8 mouse cellular contexts compared by ENCODE assay signal in genomic region chr4:59783685-59784279, GRCm38 (mm10). TPM values are rescaled to one million over a fixed set of nuclear protein-coding genes. Genes with fewer than 3 reads are reported as not detected.
A peak's percentile ranks its signal among the peaks of the same experiment; 100 is the strongest.
DNase-seq lines count a peak whose midpoint lies in the region; ATAC-seq lines count a peak whose summit lies in the region.

No protein-coding gene starts in this region.

- no peaks in the 10 kb centered on the region for H3K9me3 ChIP-seq in hindbrain, embryonic 15.5 days

- DNase-seq in R1 (ENCODE audit: low read depth, low spot score): peak; percentile 99
- DNase-seq in cerebellum, postnatal 25 days: peak; percentile 93 to 95
- DNase-seq in frontal cortex, postnatal 25 days (ENCODE audit: low spot score in 2 of 2): peak; percentile 81 to 91
- peak; percentile 93 for DNase-seq in left cerebral cortex, adult 11 months (ENCODE audit: low spot score)
- peak; percentile 96 to 97 for DNase-seq in lung, postnatal 4 days
- peak; percentile 94 for DNase-seq in retina, postnatal 7 days (ENCODE audit: low read depth, low spot score)
- DNase-seq in urinary bladder, adult 2 months (ENCODE audit: low spot score): peak; percentile 81

- peak overlapping the region; percentile 68 for H3K27ac ChIP-seq in hindbrain, embryonic 15.5 days (replicated peaks)

- no peaks in the 10 kb centered on the region for H3K36me3 ChIP-seq in hindbrain, embryonic 15.5 days

- peak overlapping the region; percentile 73 for H3K9ac ChIP-seq in hindbrain, embryonic 15.5 days

- H3K4me3 ChIP-seq in hindbrain, embryonic 15.5 days: peak overlapping the region; percentile 81

- peak; percentile 96 for ATAC-seq in hindbrain, embryonic 15.5 days (ENCODE audit: low FRiP score, low read depth)

- 1% methylated on average over 36 of the region's 36 CpGs for WGBS in hindbrain, embryonic 15.5 days

- H3K27me3 ChIP-seq in hindbrain, embryonic 15.5 days: no peaks in the 10 kb centered on the region

- peaks cover 12% of the 10 kb centered on the region for H3K4me1 ChIP-seq in hindbrain, embryonic 15.5 days (replicated peaks)

- peak overlapping the region; percentile 82 for H3K4me2 ChIP-seq in hindbrain, embryonic 15.5 days

RNA-seq across cellular contexts. Expression of gene Inip, which starts 17.6 kb away (rescaled TPM):
- polyA plus RNA-seq in hindbrain, embryonic 15.5 days (2015; fragmentation: Nextera tagmentation; extraction: Ambion mirVana): 53.3 and 53.8 TPM in 2 replicates
- polyA plus RNA-seq in urinary bladder, adult 2 months (2012; rRNA removed): 18.3 and 21.9 TPM in 2 replicates

RNA-seq across cellular contexts. Expression of gene Snx30, which starts 21.9 kb away (rescaled TPM):
- polyA plus RNA-seq in hindbrain, embryonic 15.5 days (2015; fragmentation: Nextera tagmentation; extraction: Ambion mirVana): 18.3 TPM in 2 replicates
- polyA plus RNA-seq in urinary bladder, adult 2 months (2012; rRNA removed): 6.7 and 6.8 TPM in 2 replicates

Comparison
In these comparisons a context has a peak if more than half of its experiments do, and no peak if none do; other contexts are left out.
1. Peak in every context shown above with its lines: DNase-seq, ATAC-seq, H3K4me3 ChIP-seq and H3K27ac ChIP-seq.